Mouse (Mus musculus): ENCODE data around the gene Tbx6. TPM values are rescaled to one million over a fixed set of nuclear protein-coding genes. Genes with fewer than 3 reads are reported as not detected.

The Tbx6 gene
- 0.23 and 0.53 TPM in 2 replicates for polyA plus RNA-seq (2016; fragmentation: Nextera tagmentation; extraction: Ambion mirVana)

- peaks cover 63% of the 10 kb centered on the region for H3K4me1 ChIP-seq
- H3K4me3 ChIP-seq, result peak within 1 kb of the TSS; percentile 57
- no peaks in the 10 kb centered on the region for H3K9me3 ChIP-seq (replicated peaks)
- DNase-seq (ENCODE audit: low spot score), result peak; percentile 61
- peak within 1 kb of the TSS; percentile 82 for H3K27ac ChIP-seq
- 5% methylated on average over 22 of the region's 22 CpGs for WGBS
- H3K27me3 ChIP-seq (ENCODE audit: low read depth, poor library complexity, severe bottlenecking), result no peaks in the 10 kb centered on the region
- peaks cover 44% of the 10 kb centered on the region for H3K36me3 ChIP-seq
Observed at GRCm38 (mm10) chr7:126780971-126781635, at the start of gene Tbx6. Tbx6 (plus strand) TSS chr7:126781483.

- Histone ChIP-seq H3K4me3 (no peak overlapping the region), H3K27ac (no peak overlapping the region), H3K27me3 (ENCODE audit: low read depth, poor library complexity, severe bottlenecking) (no peaks in the 10 kb centered on the region), H3K4me1 (no peaks in the 10 kb centered on the region), H3K36me3 (no peaks in the 10 kb centered on the region), H3K9me3 (replicated peaks) (no peaks in the 10 kb centered on the region)
- 85% methylated on average over 8 of the region's 8 CpGs for WGBS
- DNase-seq (ENCODE audit: low spot score), result no peak
Observed at GRCm38 (mm10) chr7:126736122-126736521, 45.2 kb upstream of the Tbx6 start.

- Histone ChIP-seq H3K27ac (no peak overlapping the region), H3K4me1 (no peaks in the 10 kb centered on the region), H3K27me3 (ENCODE audit: low read depth, poor library complexity, severe bottlenecking) (no peaks in the 10 kb centered on the region), H3K9me3 (replicated peaks) (no peaks in the 10 kb centered on the region), H3K4me3 (no peak overlapping the region), H3K36me3 (no peaks in the 10 kb centered on the region)
- no peak for DNase-seq (ENCODE audit: low spot score)
- WGBS, result 89% methylated on average over 17 of the region's 17 CpGs
Observed at GRCm38 (mm10) chr7:126739551-126739950, 41.7 kb upstream of the Tbx6 start.

DNA sequence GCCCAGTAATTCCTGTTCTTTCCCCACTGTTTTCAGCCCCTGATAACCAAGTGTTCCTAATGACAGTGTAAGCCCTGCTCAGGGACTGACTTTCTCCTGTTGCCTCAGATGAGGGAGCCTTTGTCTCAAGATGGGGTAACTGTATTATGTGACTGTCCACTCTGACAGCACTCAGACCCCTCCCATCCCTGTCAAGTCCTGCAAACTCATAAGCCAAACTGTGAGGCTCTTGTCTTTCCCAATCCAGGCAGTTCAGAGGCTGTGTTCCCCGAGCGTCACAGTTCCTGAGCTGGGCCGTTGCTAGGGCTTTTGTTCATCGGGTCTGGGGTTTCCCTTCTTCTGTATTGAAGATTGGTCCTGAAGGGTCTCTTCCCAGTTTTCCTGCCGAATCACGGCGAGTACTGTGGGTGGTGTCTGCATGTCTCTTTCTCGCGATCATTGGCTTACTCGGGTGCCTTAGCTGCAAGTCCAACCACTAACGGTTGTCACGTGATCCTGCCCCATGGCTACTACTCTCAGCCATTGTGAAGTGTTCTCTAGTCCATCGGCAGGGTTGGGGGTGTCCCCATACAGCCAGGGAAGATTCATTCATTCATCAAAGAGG is 41.0 kb upstream of the Tbx6 start:
- no peaks in the 10 kb centered on the region for H3K27me3 ChIP-seq (ENCODE audit: low read depth, poor library complexity, severe bottlenecking)
- DNase-seq (ENCODE audit: low spot score), result no peak
- 88% methylated on average over 13 of the region's 13 CpGs for WGBS
- H3K4me3 ChIP-seq, result no peak overlapping the region
- H3K27ac ChIP-seq, result no peak overlapping the region
- H3K36me3 ChIP-seq, result no peaks in the 10 kb centered on the region
- no peaks in the 10 kb centered on the region for H3K9me3 ChIP-seq (replicated peaks)
- H3K4me1 ChIP-seq, result no peaks in the 10 kb centered on the region

GRCm38 (mm10) chr7:126740977-126741376 is 40.3 kb upstream of the Tbx6 start:
- no peaks in the 10 kb centered on the region for H3K4me1 ChIP-seq
- WGBS, result 90% methylated on average over 5 of the region's 5 CpGs
- no peak for DNase-seq (ENCODE audit: low spot score)

GRCm38 (mm10) chr7:126741452-126741851 is 39.8 kb upstream of the Tbx6 start:
- Histone ChIP-seq H3K27ac (no peak overlapping the region), H3K4me3 (no peak overlapping the region), H3K4me1 (peaks cover 2% of the 10 kb centered on the region; the same call in 1 of the 2 replicates), H3K9me3 (replicated peaks) (no peaks in the 10 kb centered on the region), H3K36me3 (no peaks in the 10 kb centered on the region), H3K27me3 (ENCODE audit: low read depth, poor library complexity, severe bottlenecking) (no peaks in the 10 kb centered on the region)
- DNase-seq (ENCODE audit: low spot score), result no peak
- WGBS, result 91% methylated on average over 5 of the region's 5 CpGs

More at GRCm38 (mm10) chr7:126740977-126741376, 40.3 kb upstream of the Tbx6 start:
- H3K9me3 ChIP-seq (replicated peaks), result no peaks in the 10 kb centered on the region
- H3K36me3 ChIP-seq, result no peaks in the 10 kb centered on the region
- no peak overlapping the region for H3K27ac ChIP-seq
- H3K27me3 ChIP-seq (ENCODE audit: low read depth, poor library complexity, severe bottlenecking), result no peaks in the 10 kb centered on the region
- H3K4me3 ChIP-seq, result no peak overlapping the region

GRCm38 (mm10) chr7:126741964-126742482 is 39.3 kb upstream of the Tbx6 start:
- H3K4me3 ChIP-seq, result no peak overlapping the region
- DNase-seq (ENCODE audit: low spot score), result no peak
- no peaks in the 10 kb centered on the region for H3K9me3 ChIP-seq (replicated peaks)
- no peaks in the 10 kb centered on the region for H3K36me3 ChIP-seq
- peaks cover 6% of the 10 kb centered on the region for H3K4me1 ChIP-seq
- 94% methylated on average over 13 of the region's 13 CpGs for WGBS
- H3K27me3 ChIP-seq (ENCODE audit: low read depth, poor library complexity, severe bottlenecking), result no peaks in the 10 kb centered on the region
- H3K27ac ChIP-seq, result no peak overlapping the region

GRCm38 (mm10) chr7:126746066-126746465 is 35.2 kb upstream of the Tbx6 start:
- DNase-seq (ENCODE audit: low spot score), result no peak
- H3K4me3 ChIP-seq, result no peak overlapping the region
- WGBS, result 92% methylated on average over 12 of the region's 12 CpGs

DNA sequence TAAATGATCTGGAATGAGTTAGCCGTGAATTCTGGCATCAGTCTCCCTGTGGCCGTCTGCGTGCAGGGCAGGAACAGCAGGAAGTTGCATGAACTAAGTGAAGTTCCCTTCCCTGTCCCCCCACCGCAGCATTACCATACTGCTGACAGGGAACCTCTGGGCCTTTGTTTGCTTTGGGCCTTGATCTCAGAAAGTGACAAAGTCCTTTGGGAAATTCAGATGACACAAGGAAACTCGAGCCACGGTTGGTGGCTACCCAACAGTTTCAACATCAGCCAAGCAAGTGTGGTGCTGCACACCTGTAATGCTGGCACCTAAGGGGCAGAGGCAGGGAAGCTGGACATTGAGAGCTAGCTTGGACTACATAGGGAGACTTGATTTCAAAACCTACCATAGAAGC is 34.5 kb upstream of the Tbx6 start:
- no peaks in the 10 kb centered on the region for H3K9me3 ChIP-seq (replicated peaks)
- 36% methylated on average over 6 of the region's 6 CpGs for WGBS

More at GRCm38 (mm10) chr7:126746066-126746465, 35.2 kb upstream of the Tbx6 start:
- H3K4me1 ChIP-seq, result peaks cover 11% of the 10 kb centered on the region
- no peaks in the 10 kb centered on the region for H3K9me3 ChIP-seq (replicated peaks)
- no peaks in the 10 kb centered on the region for H3K27me3 ChIP-seq (ENCODE audit: low read depth, poor library complexity, severe bottlenecking)
- H3K36me3 ChIP-seq, result no peaks in the 10 kb centered on the region
- no peak overlapping the region for H3K27ac ChIP-seq

GRCm38 (mm10) chr7:126748824-126749223 is 32.5 kb upstream of the Tbx6 start:
- H3K27me3 ChIP-seq (ENCODE audit: low read depth, poor library complexity, severe bottlenecking), result no peaks in the 10 kb centered on the region
- no peaks in the 10 kb centered on the region for H3K36me3 ChIP-seq
- peaks cover 11% of the 10 kb centered on the region for H3K4me1 ChIP-seq
- H3K27ac ChIP-seq, result no peak overlapping the region
- WGBS, result 70% methylated on average over 7 of the region's 7 CpGs
- H3K4me3 ChIP-seq, result no peak overlapping the region
- H3K9me3 ChIP-seq (replicated peaks), result no peaks in the 10 kb centered on the region
- DNase-seq (ENCODE audit: low spot score), result no peak

More for the DNA sequence above, 34.5 kb upstream of the Tbx6 start:
- H3K4me3 ChIP-seq, result no peak overlapping the region
- no peaks in the 10 kb centered on the region for H3K36me3 ChIP-seq
- DNase-seq (ENCODE audit: low spot score), result no peak
- no peaks in the 10 kb centered on the region for H3K27me3 ChIP-seq (ENCODE audit: low read depth, poor library complexity, severe bottlenecking)
- peaks cover 11% of the 10 kb centered on the region for H3K4me1 ChIP-seq
- H3K27ac ChIP-seq, result no peak overlapping the region

DNA sequence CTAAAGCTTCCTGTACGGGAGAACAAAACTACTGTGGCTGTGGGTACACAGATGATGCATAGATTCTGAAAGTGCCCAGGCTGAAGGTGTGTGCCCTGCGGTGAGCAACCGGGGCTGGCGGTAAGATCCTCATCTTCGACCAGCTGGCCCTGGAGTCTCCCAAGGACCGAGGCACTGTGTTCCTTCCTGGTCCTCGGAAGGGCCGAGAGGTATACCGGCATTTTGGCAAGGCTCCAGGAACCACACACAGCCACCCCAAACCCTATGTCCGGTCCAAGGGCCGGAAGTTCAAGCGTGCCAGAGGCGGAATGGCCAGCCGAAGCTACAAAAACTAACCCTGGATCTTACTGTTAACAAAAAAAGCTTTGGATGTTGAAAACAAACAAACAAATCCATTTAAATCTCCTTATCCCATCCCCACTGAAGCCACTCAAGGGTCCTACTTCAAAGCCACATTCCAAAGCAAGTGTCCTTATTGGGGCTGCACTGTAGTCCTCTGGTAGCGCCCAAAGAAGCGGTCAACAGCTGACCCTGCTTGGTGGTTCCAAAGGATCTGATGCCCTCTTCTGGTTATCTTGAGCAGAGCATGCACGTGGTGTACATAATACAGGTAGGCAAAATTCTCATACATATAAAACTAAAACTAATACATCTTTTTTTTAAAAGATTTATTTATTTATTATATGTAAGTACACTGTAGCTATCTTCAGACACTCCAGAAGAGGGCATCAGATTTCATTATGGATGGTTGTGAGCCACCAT is 31.5 kb upstream of the Tbx6 start:
- Histone ChIP-seq H3K4me3 (no peak overlapping the region), H3K4me1 (peaks cover 16% of the 10 kb centered on the region), H3K27ac (no peak overlapping the region), H3K36me3 (no peaks in the 10 kb centered on the region), H3K9me3 (replicated peaks) (no peaks in the 10 kb centered on the region), H3K27me3 (ENCODE audit: low read depth, poor library complexity, severe bottlenecking) (no peaks in the 10 kb centered on the region)
- no peak for DNase-seq (ENCODE audit: low spot score)
- WGBS, result 97% methylated on average over 17 of the region's 17 CpGs

DNA sequence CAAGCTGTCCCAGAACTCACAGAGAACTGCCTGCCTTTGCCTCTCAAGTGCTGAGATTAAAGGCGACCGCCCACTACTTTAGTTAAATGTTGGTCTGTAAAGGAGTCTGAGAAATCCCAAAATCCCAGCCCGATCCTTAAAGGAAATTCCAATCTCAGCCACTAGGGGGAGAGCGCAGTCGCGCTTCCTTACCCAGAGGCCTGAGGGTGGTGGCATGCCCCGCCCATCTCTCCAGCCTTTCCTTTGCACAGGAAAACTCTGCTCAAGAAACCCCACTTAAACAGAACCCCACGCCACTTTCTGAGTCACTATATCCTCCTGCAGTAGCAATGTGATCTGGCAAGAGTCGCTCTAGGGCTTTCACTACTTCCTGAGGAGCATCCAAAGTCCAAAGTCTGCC is 26.4 kb upstream of the Tbx6 start:
- 1% methylated on average over 9 of the region's 9 CpGs for WGBS
- Histone ChIP-seq H3K4me1 (peaks cover 23% of the 10 kb centered on the region), H3K27ac (peak overlapping the region; percentile 76), H3K9me3 (replicated peaks) (no peaks in the 10 kb centered on the region), H3K27me3 (ENCODE audit: low read depth, poor library complexity, severe bottlenecking) (no peaks in the 10 kb centered on the region), H3K36me3 (no peaks in the 10 kb centered on the region), H3K4me3 (no peak overlapping the region; the same call in 1 of the 2 replicates)
- peak; percentile 83 for DNase-seq (ENCODE audit: low spot score)

GRCm38 (mm10) chr7:126758539-126758938 is 22.7 kb upstream of the Tbx6 start:
- H3K4me3 ChIP-seq, result no peak overlapping the region
- H3K27ac ChIP-seq, result peak overlapping the region; percentile 96; the same call in 1 of the 2 replicates
- peaks cover 25% of the 10 kb centered on the region for H3K36me3 ChIP-seq
- WGBS, result 57% methylated on average over 7 of the region's 7 CpGs
- peaks cover 55% of the 10 kb centered on the region for H3K4me1 ChIP-seq
- DNase-seq (ENCODE audit: low spot score), result no peak
- no peaks in the 10 kb centered on the region for H3K9me3 ChIP-seq (replicated peaks)
- H3K27me3 ChIP-seq (ENCODE audit: low read depth, poor library complexity, severe bottlenecking), result no peaks in the 10 kb centered on the region
